Mouse (Mus musculus) cerebellum, postnatal 14 days (tissue): ENCODE measurements at regions not wholly inside any gene's neighbourhood (a gene's known extent, or its start where the extent isn't known, plus 50 kb on each side); places are given as distances from the start of the nearest gene placed in this dataset.

ENCODE experiments used
- DNase-seq, 2 experiments: peaks; one replicate each; pipeline ENCODE4 v3.0.0; 2021; ENCODE audit warnings: mixed read lengths in 2 of 2

DNA sequence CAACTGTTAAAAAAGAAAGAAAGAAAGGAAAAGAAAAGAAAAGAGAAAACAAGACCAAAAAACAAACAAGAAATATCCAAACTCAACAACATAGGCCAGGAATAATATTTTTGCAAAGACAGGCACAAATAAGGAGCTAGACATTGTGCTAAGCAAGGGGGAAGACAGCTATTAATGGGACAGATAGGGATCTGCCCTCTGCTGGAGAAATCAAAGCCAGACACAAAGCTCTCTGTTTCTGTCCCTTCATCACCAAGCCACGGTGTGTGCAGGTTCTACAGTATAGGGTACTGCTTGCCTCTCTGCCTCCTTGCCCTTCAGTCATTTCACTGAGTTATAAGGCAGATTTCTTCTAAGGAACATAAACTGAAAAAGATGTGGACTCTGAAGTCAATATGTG, 57.8 kb upstream of the Chchd3 start:
- DNase-seq = no peak

DNA sequence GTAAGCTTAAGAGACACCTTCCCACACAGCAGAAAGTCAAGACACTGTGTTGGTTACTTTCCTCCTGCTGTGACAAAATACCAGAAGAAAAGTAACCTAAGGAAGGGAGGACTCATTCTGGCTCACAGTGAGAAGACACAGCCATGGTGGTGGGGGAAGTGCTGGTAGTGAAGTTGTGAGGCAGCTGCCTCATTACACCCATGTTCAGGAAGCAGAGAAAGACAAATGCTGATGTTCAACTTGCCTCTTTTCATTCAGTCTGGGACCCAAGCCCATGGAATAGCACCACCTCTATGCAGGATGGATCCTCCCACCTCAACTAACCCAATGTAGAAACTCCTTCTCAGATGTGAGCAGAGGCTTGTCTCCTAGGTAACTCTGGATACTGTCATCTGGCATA, 60.5 kb upstream of the Chchd3 start:
- DNase-seq = no peak

- DNase-seq = peak; percentile 77
Observed at GRCm38 (mm10) chr6:33126574-33126973, 66.5 kb upstream of the Chchd3 start.

DNA sequence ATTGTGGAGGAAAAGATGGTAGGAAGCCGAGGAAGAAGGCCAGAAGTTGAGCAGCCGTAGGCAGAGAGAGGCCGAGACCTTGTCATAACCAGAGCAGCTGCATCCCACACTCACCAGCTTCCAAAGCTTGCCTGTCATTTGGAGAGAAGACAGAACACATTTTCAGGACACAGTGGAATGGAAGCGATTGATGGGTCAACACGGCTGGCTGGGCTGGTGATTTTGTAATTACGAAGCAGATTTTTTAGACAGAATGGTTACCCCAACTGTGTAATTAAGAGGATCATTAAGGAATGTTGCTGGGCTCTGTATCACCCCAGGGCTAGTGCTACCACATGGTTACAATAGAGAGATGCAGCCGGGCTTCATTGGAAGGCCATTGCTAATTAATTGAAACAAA, 76.8 kb upstream of the Chchd3 start:
- no peak for DNase-seq

DNA sequence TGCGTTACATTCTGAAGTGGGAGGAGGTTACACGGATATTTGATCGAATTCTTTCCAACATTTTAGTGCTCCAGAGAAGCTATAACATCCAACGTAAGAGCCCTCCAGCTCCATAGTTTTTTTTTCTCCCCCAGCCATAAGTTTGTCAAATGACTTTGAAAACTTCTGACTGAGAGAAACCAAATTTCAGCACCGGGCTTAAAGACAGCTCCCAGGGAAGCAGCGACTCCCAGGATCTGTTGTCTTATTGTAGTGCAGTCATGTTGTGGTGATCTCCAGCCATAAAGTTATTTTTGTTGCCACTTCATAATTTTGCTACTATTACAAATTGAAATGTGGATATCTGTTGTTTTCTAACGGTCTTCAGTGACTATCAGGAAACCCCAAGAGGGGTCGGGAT, 77.8 kb upstream of the Chchd3 start:
- DNase-seq = no peak

- DNase-seq = no peak
Observed at GRCm38 (mm10) chr6:33166479-33166878, 82.4 kb upstream of the Exoc4 start.

DNA sequence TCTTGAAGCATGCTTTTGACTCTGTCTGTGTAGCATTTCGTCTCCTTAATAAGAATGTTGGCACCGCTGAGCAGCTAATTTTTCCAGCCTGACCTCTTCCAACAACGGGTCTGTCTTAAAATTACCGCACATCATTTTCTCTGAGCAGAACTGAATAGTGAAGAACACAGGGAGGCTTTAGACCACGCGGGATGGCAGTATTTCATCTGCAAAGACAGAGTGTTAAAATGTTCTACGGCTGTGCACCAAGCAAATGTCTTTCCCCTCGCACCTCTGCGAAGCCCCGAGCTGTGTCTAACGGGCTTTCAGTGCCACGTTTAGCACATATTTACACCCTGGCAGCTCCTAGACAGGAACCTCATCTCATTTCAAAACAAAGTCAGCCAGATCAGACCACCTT, 75.3 kb upstream of the Exoc4 start:
- no peak for DNase-seq

- peak in 1 of 2 experiments; percentile 16 for DNase-seq
Observed at GRCm38 (mm10) chr6:33174616-33175015, 74.3 kb upstream of the Exoc4 start.

DNA sequence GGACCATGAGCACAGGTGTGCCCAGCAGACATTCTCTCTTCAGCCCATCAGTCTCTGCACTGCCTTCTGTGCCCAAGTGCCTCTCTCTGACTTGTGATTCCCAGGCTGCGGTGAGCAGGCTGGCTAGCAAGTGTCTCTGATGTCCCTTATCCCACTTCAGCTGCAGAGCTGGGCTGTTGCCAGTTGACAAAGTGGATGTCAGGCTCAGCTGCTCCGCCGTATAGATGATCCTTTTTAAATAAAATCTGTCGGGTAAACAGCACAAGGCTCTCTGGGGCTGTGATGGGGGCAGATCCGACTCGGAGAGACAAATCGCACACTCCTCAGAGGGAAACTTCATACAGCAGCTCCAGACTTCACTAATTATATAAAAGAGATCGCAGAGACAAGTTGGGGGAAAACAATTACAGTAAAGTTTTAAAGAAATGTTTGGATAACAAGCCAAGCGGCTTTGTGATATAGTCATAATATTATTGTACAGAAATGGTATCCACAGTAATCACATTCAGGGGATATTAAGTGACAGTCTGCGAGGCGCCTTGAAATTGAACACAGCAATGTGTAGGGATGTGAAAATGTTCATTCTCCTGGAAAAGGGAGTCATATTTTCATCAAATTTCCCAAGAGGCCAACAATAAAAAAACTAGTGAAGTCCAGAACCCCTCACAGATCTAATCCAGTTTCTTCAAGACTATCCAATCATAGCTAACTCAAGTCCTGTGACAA, 59.2 kb upstream of the Exoc4 start:
- DNase-seq = no peak

- DNase-seq = no peak
Observed at GRCm38 (mm10) chr6:33193823-33194222, 55.1 kb upstream of the Exoc4 start.
